ENCODE assay signal across 13 mouse cellular contexts in genomic region chr11:5245431-5245830, GRCm38 (mm10). TPM values are rescaled to one million over a fixed set of nuclear protein-coding genes. Genes with fewer than 3 reads are reported as not detected.
DNase-seq lines count a peak whose midpoint lies in the region; ATAC-seq and TF ChIP-seq lines count a peak whose summit lies in the region.
"Had no signal": no experiment of that assay in that cellular context is flagged by ENCODE, and none has a peak within 500 bp of the region (broad histone marks: within the 10 kb centered on the region; RNA-seq: fewer than 3 reads in every experiment).

No protein-coding gene starts in this region.

- no peaks in the 10 kb centered on the region for H3K9me3 ChIP-seq in heart, postnatal 0 days (replicated peaks; ENCODE audit: control insufficient read depth, low read length)
- H3K9me3 ChIP-seq: midbrain, embryonic 12.5 days had no signal

- peaks cover 13% of the 10 kb centered on the region for H3K79me3 ChIP-seq in C2C12 (ENCODE audit: low read depth)

- peaks cover 22% of the 10 kb centered on the region for H3K36me3 ChIP-seq in heart, postnatal 0 days (replicated peaks; ENCODE audit: control insufficient read depth, insufficient read depth, low read length)
- peaks cover 24% of the 10 kb centered on the region for H3K36me3 ChIP-seq in C2C12 (ENCODE audit: control insufficient read depth, insufficient read depth)

- 0 out of 2 replicates have a peak overlapping the region, but pooled peaks have one; percentile 56 for H3K4me2 ChIP-seq in heart, postnatal 0 days (ENCODE audit: low read depth, low read length)
- H3K4me2 ChIP-seq: midbrain, embryonic 12.5 days had no signal

- intact Hi-C loops in heart, postnatal 36 days (cut with DNase I), result no loop called here

- H3K27me3 ChIP-seq in heart, postnatal 0 days (ENCODE audit: control insufficient read depth, insufficient read depth, low read length), result no peaks in the 10 kb centered on the region
- no peaks in the 10 kb centered on the region for H3K27me3 ChIP-seq in C2C12 (ENCODE audit: control insufficient read depth, insufficient read depth, insufficient read length)

- H3K4me1 ChIP-seq in heart, postnatal 0 days (ENCODE audit: control insufficient read depth, insufficient read depth), result peaks cover 36% of the 10 kb centered on the region

- peak overlapping the region; percentile 41 for H3ac ChIP-seq in C2C12 (ENCODE audit: control insufficient read depth, insufficient read length, low read depth)

- no peak for TF ChIP-seq EP300 in heart, postnatal 0 days (IDR thresholded peaks at IDR 0.05; ENCODE audit: low read depth)

- 56% methylated on average over 7 of the region's 7 CpGs for WGBS in heart, postnatal 0 days

- H3K9ac ChIP-seq in heart, postnatal 0 days (replicated peaks; ENCODE audit: low read depth, low read length), result no peak overlapping the region
- H3K9ac ChIP-seq: midbrain, embryonic 12.5 days had no signal

- peaks cover 54% of the 10 kb centered on the region for H3K79me2 ChIP-seq in C2C12 (ENCODE audit: control insufficient read depth, insufficient read depth)

- DNase-seq in heart, postnatal 0 days (ENCODE audit: low spot score), result no peak
- DNase-seq in heart, postnatal 36 days, result no peak
- peak; percentile 67 for DNase-seq in 3134 (ENCODE audit: extremely low read depth, insufficient read length, low spot score)
- DNase-seq in fibroblast of lung, adult 2 months (ENCODE audit: low read depth), result peak; percentile 76
- DNase-seq in urinary bladder, postnatal 10 days (ENCODE audit: low spot score), result no peak
- no peak for DNase-seq in frontal cortex, adult 2 months (ENCODE audit: extremely low spot score in 1 of 2, low spot score in 1 of 2)
- DNase-seq: adrenal gland, postnatal 25 days; cerebellum, postnatal 14 days; lung, adult 2 months had no signal

- peak overlapping the region; percentile 85 for H3K27ac ChIP-seq in heart, postnatal 0 days (ENCODE audit: low read depth)
- H3K27ac ChIP-seq: midbrain, embryonic 12.5 days had no signal

- H3K4me3 ChIP-seq in heart, postnatal 0 days (ENCODE audit: low read depth, low read length), result no peak overlapping the region
- no peak overlapping the region for H3K4me3 ChIP-seq in C2C12 (ENCODE audit: insufficient read depth, poor library complexity, severe bottlenecking)
- H3K4me3 ChIP-seq: erythroblast, embryonic 14.5 days; midbrain, embryonic 12.5 days had no signal

- TF ChIP-seq CTCF in heart, postnatal 0 days (IDR thresholded peaks at IDR 0.05; ENCODE audit: low read depth), result no peak
- no peak for TF ChIP-seq CTCF in C2C12 (IDR thresholded peaks at IDR 0.05; ENCODE audit: control insufficient read depth, insufficient read depth, insufficient read length)

- no peak for ATAC-seq in heart, postnatal 0 days (ENCODE audit: insufficient read depth, low read depth)
- ATAC-seq in inflammation-experienced regulatory T-cells, adult 6 months, result no peak

TF ChIP-seq in C2C12, 6 proteins besides CTCF, POLR2A, EP300 and RAD21:
- peak; percentile 20 for TF ChIP-seq MAX (IDR thresholded peaks at IDR 0.05)
- no peak for TF ChIP-seq USF1 (IDR thresholded peaks at IDR 0.05; ENCODE audit: low read depth)
- TF ChIP-seq MYOD1 (IDR thresholded peaks at IDR 0.05; ENCODE audit: control insufficient read depth, insufficient read length, low read depth), result peak; percentile 24

RNA-seq across cellular contexts. Expression of gene Kremen1, which starts 15.9 kb away (rescaled TPM):
- total RNA-seq in heart, postnatal 0 days (2014; rRNA removed; ENCODE audit: low replicate concordance), result 90.2 and 103 TPM in 2 replicates
- polyA plus RNA-seq in heart, postnatal 0 days (2015; fragmentation: Nextera tagmentation; extraction: Ambion mirVana), result 24.3 and 28.5 TPM in 2 replicates
- 10 to 100 TPM; 80.7 to 81.9 TPM for total RNA-seq in heart, postnatal 36 days (2021)
- 43.5 TPM for polyA plus RNA-seq in C2C12 (2012; fragmentation: generic; extraction: Trizol)
- 1 to 10 TPM; 2.3 to 4.1 (median 3.0) TPM for polyA plus RNA-seq in inflammation-experienced regulatory T-cells, adult 6 months (2017; shearing (Covaris generic))
- polyA plus RNA-seq in frontal cortex, adult 2 months (2012; rRNA removed), result 11.6 and 12.7 TPM in 2 replicates

Comparison
In these comparisons a context has a peak if more than half of its experiments do, and no peak if none do; other contexts are left out.
1. DNase-seq: peak in 3134 (single experiment) and fibroblast of lung, adult 2 months (single experiment); none in heart, postnatal 0 days (single experiment), heart, postnatal 36 days (0 of 2), urinary bladder, postnatal 10 days (single experiment) and frontal cortex, adult 2 months (0 of 2).